Mouse (Mus musculus) thymus, postnatal 25 days (tissue): ENCODE measurements around the gene Phf2.
A peak's percentile ranks its signal among the peaks of the same experiment; 100 is the strongest.

Experiments used
- DNase-seq: peaks from one replicate; pipeline ENCODE4 v3.0.0; 2022

Gene Phf2

GRCm38 (mm10) chr13:48870771-48871731 lies at the start of gene Phf2:
Gene Phf2 (minus strand): TSS chr13:48871119.
- peak; percentile 58 for DNase-seq

- no peak for DNase-seq
Measured at GRCm38 (mm10) chr13:48919756-48920415, 49.0 kb upstream of the Phf2 start.

GRCm38 (mm10) chr13:48917113-48917599 lies 46.2 kb upstream of the Phf2 start:
- DNase-seq, result no peak

- no peak for DNase-seq
Measured at GRCm38 (mm10) chr13:48913680-48914079, 42.8 kb upstream of the Phf2 start.

- DNase-seq, result no peak
Measured at GRCm38 (mm10) chr13:48913141-48913540, 42.2 kb upstream of the Phf2 start.

GRCm38 (mm10) chr13:48911426-48911825 lies 40.5 kb upstream of the Phf2 start:
- no peak for DNase-seq

GRCm38 (mm10) chr13:48905458-48905857 lies 34.5 kb upstream of the Phf2 start:
- no peak for DNase-seq

GRCm38 (mm10) chr13:48895376-48895775 lies 24.5 kb upstream of the Phf2 start:
- DNase-seq, result no peak

GRCm38 (mm10) chr13:48890260-48890960 lies 19.5 kb upstream of the Phf2 start:
- DNase-seq, result no peak

GRCm38 (mm10) chr13:48878534-48878933 lies 7.6 kb upstream of the Phf2 start:
- peak; percentile 98 for DNase-seq

GRCm38 (mm10) chr13:48877805-48878204 lies 6.9 kb upstream of the Phf2 start:
- DNase-seq, result no peak

- DNase-seq, result no peak
Measured at GRCm38 (mm10) chr13:48872726-48873125, 1.8 kb upstream of the Phf2 start.

- peak; percentile 54 for DNase-seq
Measured at GRCm38 (mm10) chr13:48871887-48872606, 1.1 kb upstream of the Phf2 start.

GRCm38 (mm10) chr13:48869950-48870770 lies 759 bp downstream of the Phf2 start:
- DNase-seq, result peak; percentile 82

GRCm38 (mm10) chr13:48869600-48869949 lies 1.3 kb downstream of the Phf2 start:
- DNase-seq, result no peak

- DNase-seq, result peak; percentile 44
Measured at GRCm38 (mm10) chr13:48869088-48869487, 1.8 kb downstream of the Phf2 start.

- peak; percentile 63 for DNase-seq
Measured at GRCm38 (mm10) chr13:48864673-48865356, 6.1 kb downstream of the Phf2 start.

- peak; percentile 82 for DNase-seq
Measured at GRCm38 (mm10) chr13:48863556-48863955, 7.4 kb downstream of the Phf2 start.

- DNase-seq, result no peak
Measured at GRCm38 (mm10) chr13:48861913-48862312, 9.0 kb downstream of the Phf2 start.

GRCm38 (mm10) chr13:48858779-48859178 lies 12.1 kb downstream of the Phf2 start:
- peak; percentile 13 for DNase-seq

- DNase-seq, result no peak
Measured at GRCm38 (mm10) chr13:48858054-48858453, 12.9 kb downstream of the Phf2 start.
